Mouse (Mus musculus): ENCODE results near the gene Pde4d. TPM values are rescaled to one million over a fixed set of nuclear protein-coding genes. Genes with fewer than 3 reads are reported as not detected.

The Pde4d gene
- total and polyA plus RNA-seq, 3 experiments: 18.5 to 18.8 TPM; not detected in 1

DNA sequence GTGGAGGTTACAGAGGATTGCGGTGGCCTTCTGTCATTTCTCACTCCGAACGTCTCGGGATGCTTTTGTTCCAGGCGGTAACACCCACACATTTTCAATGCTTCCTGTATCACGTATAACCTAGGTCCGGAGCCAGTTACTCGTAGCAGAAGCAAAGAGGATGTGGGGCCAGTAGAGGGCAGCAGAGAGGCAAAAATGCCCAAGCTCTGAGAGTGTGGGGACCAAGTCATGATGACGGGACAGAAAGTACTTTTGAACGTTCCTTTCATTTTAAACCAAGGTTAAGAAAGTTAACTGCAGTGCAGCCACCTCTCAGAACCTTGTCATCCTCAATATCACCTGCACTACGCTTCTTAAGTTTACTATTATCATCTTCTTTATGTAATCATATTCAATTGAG is 1326.4 kb downstream of the Pde4d start:
- Histone ChIP-seq H3K4me1 (ENCODE audit: control insufficient read depth in 1 of 2, insufficient read depth in 2 of 2, low read length in 2 of 2) (peaks cover 7 to 8% of the 10 kb centered on the region in 2 experiments), H3K27ac (ENCODE audit: control insufficient read depth, low read depth, low read length) (peak overlapping the region; percentile 50), H3K9me3 (replicated peaks; ENCODE audit: insufficient read depth, low read length) (no peaks in the 10 kb centered on the region), H3K4me3 (ENCODE audit: control insufficient read depth in 1 of 2, insufficient read depth in 1 of 2, low read depth in 2 of 2, low read length in 2 of 2) (peak overlapping the region; percentile 46 to 47), H3K79me2 (ENCODE audit: control insufficient read depth, insufficient read depth, low read length, poor library complexity) (no peaks in the 10 kb centered on the region), H3K9ac (ENCODE audit: control insufficient read depth, low read depth, low read length, poor library complexity, severe bottlenecking) (peak overlapping the region; percentile 45), H3K36me3 (ENCODE audit: control insufficient read depth in 1 of 2, insufficient read depth in 2 of 2, low read length in 2 of 2) (peaks cover 13 to 24% of the 10 kb centered on the region in 2 experiments), H3K27me3 (ENCODE audit: control insufficient read depth in 1 of 2, insufficient read depth in 2 of 2, low read length in 2 of 2) (no peaks in the 10 kb centered on the region)
- peak; percentile 97 for DNase-seq (ENCODE audit: low read depth, low spot score)
- TF ChIP-seq POLR2AphosphoS5 (IDR thresholded peaks at IDR 0.05; ENCODE audit: borderline replicate concordance, low read depth, low read length): no peak
- peak; percentile 96 for TF ChIP-seq GABPA (IDR thresholded peaks at IDR 0.05; ENCODE audit: low read depth, low read length)
- no peak for TF ChIP-seq NRF1 (IDR thresholded peaks at IDR 0.05; ENCODE audit: insufficient read depth, low read depth, low read length, poor library complexity, severe bottlenecking)
- no peak for TF ChIP-seq HCFC1 (IDR thresholded peaks at IDR 0.05; ENCODE audit: low read depth, low read length)
- TF ChIP-seq NELFE (IDR thresholded peaks at IDR 0.05; ENCODE audit: low read depth, low read length): no peak
- peak; percentile 71 for TF ChIP-seq ZC3H11A (IDR thresholded peaks at IDR 0.05; ENCODE audit: low read depth, low read length)
- 0 out of 2 replicates have a peak, but pooled peaks have one; percentile 29 for TF ChIP-seq TCF12 (IDR thresholded peaks at IDR 0.05; ENCODE audit: low read depth, low read length)
- 0 out of 2 replicates have a peak, but pooled peaks have one; percentile 26 for TF ChIP-seq ZNF384 (IDR thresholded peaks at IDR 0.05; ENCODE audit: low read depth, low read length)
- no peak for TF ChIP-seq TAL1 (IDR thresholded peaks at IDR 0.05; ENCODE audit: low read length)
- peak in 1 of 2 experiments; percentile 37; a peak in 1 of 4 replicates for TF ChIP-seq EP300 (IDR thresholded peaks at IDR 0.05; ENCODE audit: low read depth in 1 of 2, low read length in 2 of 2)
- no peak for TF ChIP-seq MAZ (IDR thresholded peaks at IDR 0.05; ENCODE audit: low read depth, low read length)
- no peak for TF ChIP-seq MAFK (IDR thresholded peaks at IDR 0.05; ENCODE audit: borderline replicate concordance, low read depth, low read length)
- peak; percentile 52; the same call in 1 of the 2 replicates for TF ChIP-seq JUND (IDR thresholded peaks at IDR 0.05; ENCODE audit: low read depth, low read length)
- no peak for TF ChIP-seq USF2 (IDR thresholded peaks at IDR 0.05; ENCODE audit: borderline replicate concordance in 1 of 2, insufficient read depth in 1 of 2, low read depth in 1 of 2, low read length in 2 of 2)
- no peak for TF ChIP-seq KAT2A (conservative IDR thresholded peaks at IDR 0.05; ENCODE audit: low read depth, low read length)
- peak; percentile 88 for TF ChIP-seq SMC3 (IDR thresholded peaks at IDR 0.05; ENCODE audit: low read depth, low read length)
- TF ChIP-seq USF1 (IDR thresholded peaks at IDR 0.05; ENCODE audit: low read depth, low read length): no peak
- no peak for TF ChIP-seq TBP (IDR thresholded peaks at IDR 0.05; ENCODE audit: low read depth, low read length)
- TF ChIP-seq ETS1 (IDR thresholded peaks at IDR 0.05; ENCODE audit: low read depth, low read length): peak; percentile 45
- TF ChIP-seq CHD1 (IDR thresholded peaks at IDR 0.05; ENCODE audit: low read depth, low read length): no peak
- no peak for TF ChIP-seq BHLHE40 (IDR thresholded peaks at IDR 0.05; ENCODE audit: borderline replicate concordance, low read depth, low read length)
- no peak for TF ChIP-seq MXI1 (IDR thresholded peaks at IDR 0.05; ENCODE audit: low read depth, low read length)
- TF ChIP-seq MEF2A (IDR thresholded peaks at IDR 0.05; ENCODE audit: extremely low read depth, insufficient replicate concordance, low read depth, low read length, poor library complexity, severe bottlenecking): no peak
- TF ChIP-seq POLR2AphosphoS2 (IDR thresholded peaks at IDR 0.05; ENCODE audit: low read length): no peak
- TF ChIP-seq UBTF (IDR thresholded peaks at IDR 0.05; ENCODE audit: borderline replicate concordance, insufficient read depth, low read depth, low read length): no peak
- TF ChIP-seq ZMIZ1 (IDR thresholded peaks at IDR 0.05; ENCODE audit: low read depth, low read length): no peak
- TF ChIP-seq E2F4 (IDR thresholded peaks at IDR 0.05; ENCODE audit: borderline replicate concordance, low read depth, low read length): no peak
- TF ChIP-seq MYB (IDR thresholded peaks at IDR 0.05; ENCODE audit: low read depth, low read length): no peak
- TF ChIP-seq CHD2 (IDR thresholded peaks at IDR 0.05; ENCODE audit: low read length): no peak
- TF ChIP-seq ZKSCAN1 (IDR thresholded peaks at IDR 0.05; ENCODE audit: low read depth, low read length): no peak
- TF ChIP-seq MAX (IDR thresholded peaks at IDR 0.05; ENCODE audit: low read length): no peak
- no peak; a peak in 1 of 4 replicates for TF ChIP-seq POLR2A (IDR thresholded peaks at IDR 0.05; ENCODE audit: control insufficient read depth in 1 of 2, insufficient read depth in 1 of 2, low read depth in 1 of 2, low read length in 2 of 2, poor library complexity in 1 of 2)
- no peak for TF ChIP-seq RCOR1 (IDR thresholded peaks at IDR 0.05; ENCODE audit: low read depth, low read length)
- peak; percentile 88 to 94 (median 90) for TF ChIP-seq CTCF (IDR thresholded peaks at IDR 0.05 in 2 of 3, conservative IDR thresholded peaks at IDR 0.05 in 1 of 3; ENCODE audit: control insufficient read depth in 1 of 3, insufficient read depth in 1 of 3, low read depth in 2 of 3, low read length in 3 of 3, poor library complexity in 1 of 3, severe bottlenecking in 1 of 3)
- TF ChIP-seq RAD21 (IDR thresholded peaks at IDR 0.05; ENCODE audit: low read depth, low read length): peak; percentile 88
- TF ChIP-seq ELF1 (IDR thresholded peaks at IDR 0.05; ENCODE audit: low read depth, low read length): 0 out of 2 replicates have a peak, but pooled peaks have one; percentile 52
- TF ChIP-seq MYC (IDR thresholded peaks at IDR 0.05; ENCODE audit: low read depth, low read length): no peak

All from MEL (cell line).